Mouse (Mus musculus) cerebellum, adult 9-10 months (tissue): ENCODE measurements at regions not wholly inside any gene's neighbourhood (a gene's known extent, or its start where the extent isn't known, plus 50 kb on each side); places are given as distances from the start of the nearest gene placed in this dataset.

Experiments used
- DNase-seq: peaks from one replicate; pipeline ENCODE4 v3.0.0; 2022

DNA sequence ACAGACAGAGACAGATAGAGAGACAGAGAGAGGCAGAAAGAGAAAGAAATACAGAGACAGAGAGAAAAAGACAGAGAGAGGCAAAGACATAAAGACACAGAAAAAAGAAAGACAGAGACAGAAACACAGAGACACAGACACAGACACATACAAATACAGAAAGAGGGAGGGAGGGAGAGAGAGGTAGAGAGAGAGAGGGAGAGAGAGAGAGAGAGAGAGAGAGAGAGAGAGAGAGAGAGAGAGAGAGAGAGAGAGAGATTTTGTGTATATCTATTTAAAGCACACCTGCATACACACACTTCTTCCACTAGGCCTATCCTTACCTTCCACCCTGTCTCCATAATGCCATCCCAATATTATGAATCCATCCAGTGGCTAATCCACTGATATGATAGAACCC lies 261.8 kb upstream of the Setmar start:
- no peak for DNase-seq
